Mouse (Mus musculus) effector memory CD4-positive, alpha-beta T cell, adult 7 months (primary cell): ENCODE results near the gene Rtp1. TPM values are rescaled to one million over a fixed set of nuclear protein-coding genes. Genes with fewer than 3 reads are reported as not detected.

ENCODE experiments used
- polyA plus RNA-seq: library from polyadenylated mRNA; unstranded; fragments of 100-300 nt; shearing (Covaris generic); gene quantifications from one replicate; pipeline ENCODE4 v1.2.1, GENCODE M21; 2017

Rtp1 gene
- polyA plus RNA-seq: not detected

DNA sequence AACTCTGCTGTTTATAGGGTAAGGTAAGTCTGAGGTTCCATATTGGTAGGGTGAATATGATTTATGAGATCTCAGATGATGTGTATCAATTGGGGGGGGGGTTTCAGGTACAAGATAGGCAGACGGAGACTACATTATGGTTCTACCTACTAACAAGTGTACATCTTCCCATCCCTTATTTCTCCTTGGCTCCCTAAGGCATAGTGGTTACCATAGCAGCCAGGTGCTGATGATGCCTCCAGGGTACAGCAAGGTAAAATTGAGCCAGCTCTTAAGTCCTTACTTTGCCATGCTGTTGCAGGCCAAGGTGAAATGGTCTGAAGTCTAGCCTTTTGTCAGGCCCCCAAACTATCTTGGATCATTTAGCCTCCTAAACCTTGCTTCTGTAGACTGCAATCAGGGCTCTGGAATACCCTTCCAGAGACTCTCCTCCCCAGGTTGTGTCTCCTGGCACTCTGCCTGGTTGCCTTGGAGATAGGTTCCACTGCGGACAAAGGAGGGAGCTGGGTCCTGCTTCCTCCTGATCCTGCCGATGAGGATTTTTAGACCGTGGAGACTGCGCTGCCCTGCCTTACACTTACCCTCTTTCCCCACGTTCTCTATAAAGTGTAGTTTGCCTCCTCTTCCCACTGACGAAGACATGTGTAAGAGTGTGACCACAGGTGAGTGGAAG, at the start of gene Rtp1:
TSS of gene Rtp1 (plus strand) at position 487 of the 673 bp plus-strand sequence.

Other genes starting within 250 kb of the Rtp1 start
- gene St6gal1, start 204.4 kb upstream of the Rtp1 start, polyA plus RNA-seq: 26.3 TPM
- gene Rtp4, start 91.2 kb downstream of the Rtp1 start, polyA plus RNA-seq: 28.7 TPM
- gene Masp1, start 91.7 kb downstream of the Rtp1 start, polyA plus RNA-seq: not detected